Mouse (Mus musculus) kidney, postnatal 0 days (tissue): Measurements from ENCODE around the gene Clec3b. TPM values are rescaled to one million over a fixed set of nuclear protein-coding genes. Genes with fewer than 3 reads are reported as not detected.

Experiments used
- ATAC-seq: fragments of 200-750 bp; cut with Nextera tagmentation; replicated peaks from 2 replicates; pipeline ENCODE4 v1.8.0; 2017; ENCODE audit warnings: low read depth, moderate number of reproducible peaks, moderate TSS enrichment, moderate library complexity; ENCODE audit not compliant: low FRiP score
- DNase-seq: peaks from one replicate; pipeline ENCODE4 v3.0.0-alpha.2; 2016; ENCODE audit warnings: low spot score
- H3K27ac ChIP-seq: fragments of 300-500 bp; sonication (generic); 2 replicates; pipeline ENCODE4 v1.5.1; 2014; ENCODE audit warnings: mild to moderate bottlenecking
- H3K27me3 ChIP-seq: fragments of 300-500 bp; sonication (generic); 2 replicates; pipeline ENCODE4 v1.6.1; 2014; ENCODE audit warnings: low read length, mixed read lengths; ENCODE audit not compliant: insufficient read depth
- H3K36me3 ChIP-seq: fragments of 300-500 bp; sonication (generic); 2 replicates; pipeline ENCODE4 v1.6.1; 2014; ENCODE audit warnings: low read length, mixed read lengths; ENCODE audit not compliant: insufficient read depth
- H3K4me1 ChIP-seq: fragments of 300-500 bp; sonication (generic); replicated peaks from 2 replicates; pipeline ENCODE4 v1.6.1; 2014; ENCODE audit warnings: antibody characterized with exemption, low read length, mixed read lengths; ENCODE audit not compliant: insufficient read depth
- H3K4me2 ChIP-seq: fragments of 300-500 bp; sonication (generic); 2 replicates; pipeline ENCODE4 v1.6.1; 2014; ENCODE audit warnings: mild to moderate bottlenecking, low read length, moderate library complexity, mixed read lengths
- H3K4me3 ChIP-seq: fragments of 300-500 bp; sonication (generic); replicated peaks from 2 replicates; pipeline ENCODE4 v1.5.1; 2014; ENCODE audit warnings: low read depth, low read length
- H3K9ac ChIP-seq: fragments of 300-500 bp; sonication (generic); 2 replicates; pipeline ENCODE4 v1.6.1; 2014; ENCODE audit warnings: low read depth, low read length
- H3K9me3 ChIP-seq: fragments of 300-500 bp; sonication (generic); replicated peaks from 2 replicates; pipeline ENCODE4 v1.6.1; 2016; ENCODE audit warnings: low read length, inconsistent platforms, mixed read lengths
- CTCF ChIP-seq: IDR thresholded peaks from 2 replicates; pipeline ENCODE4 v1.5.1; 2016; ENCODE audit warnings: antibody characterized with exemption, low read depth, mild to moderate bottlenecking, moderate library complexity
- WGBS: fragments of 180-500 bp; shearing (Covaris S2); extraction: QIAGEN DNeasy Blood & Tissue Kit; methylation state at CpG from one replicate; pipeline ENCODE4 v1.1.7; 2014; 5-methylcytosine and 5-hydroxymethylcytosine counted together
- polyA plus RNA-seq: library from polyadenylated mRNA; unstranded; fragments of >200 nt; fragmentation: Nextera tagmentation; extraction: Ambion mirVana; gene quantifications from 2 replicates; pipeline ENCODE4 v1.2.1, GENCODE M21; 2015

Clec3b gene
- polyA plus RNA-seq, 1 experiment from 2014 or later, result 1.6 TPM

DNA sequence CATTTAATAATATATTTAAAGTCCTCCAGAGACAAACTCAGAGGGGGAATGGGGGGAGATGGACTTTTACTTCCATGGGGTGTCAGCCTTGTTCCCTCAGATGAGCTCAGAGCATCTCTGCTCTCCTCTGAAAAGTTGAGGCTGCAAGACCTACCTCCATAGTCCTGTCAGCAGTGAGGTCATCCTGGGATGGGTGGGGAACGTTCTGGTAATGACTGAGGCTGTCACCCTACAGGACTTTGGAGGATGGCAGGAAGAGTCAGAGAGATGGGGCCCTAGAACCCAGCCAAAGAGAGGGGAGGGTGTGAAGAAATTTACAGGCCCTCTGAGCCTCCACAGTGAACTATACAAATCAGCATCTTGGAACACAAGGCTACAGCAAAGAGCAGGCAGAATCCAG, 815 bp downstream of the Clec3b start:
- Histone ChIP-seq H3K36me3 (no peaks in the 10 kb centered on the region), H3K4me1 (no peaks in the 10 kb centered on the region), H3K27ac (no peak overlapping the region), H3K27me3 (no peaks in the 10 kb centered on the region), H3K9me3 (no peaks in the 10 kb centered on the region), H3K9ac (no peak overlapping the region), H3K4me3 (no peak overlapping the region), H3K4me2 (no peak overlapping the region)
- TF ChIP-seq CTCF, result no peak
- DNase-seq (no peak), ATAC-seq (no peak)
- WGBS, result 26% methylated on average over 1 of the region's 1 CpGs

DNA sequence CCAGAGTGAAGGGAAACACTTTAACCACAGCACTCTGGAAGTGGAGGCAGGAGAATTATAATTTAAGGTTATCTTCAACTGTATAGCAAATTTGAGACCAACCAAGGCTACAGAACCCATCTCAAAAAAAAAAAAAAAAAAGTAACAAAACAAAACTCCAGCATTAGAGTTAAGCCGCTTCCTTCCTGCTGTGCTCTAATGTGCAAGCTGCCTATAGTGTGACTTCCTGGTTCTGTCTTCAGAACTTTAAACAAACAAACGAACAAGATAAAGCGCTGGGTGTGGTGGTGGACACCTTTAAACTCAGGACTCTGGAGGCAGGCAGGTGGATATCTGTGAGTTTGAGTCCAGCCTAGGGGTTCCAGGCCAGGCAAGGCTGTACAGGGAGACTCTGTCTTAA, 1.3 kb downstream of the Clec3b start:
- peak; percentile 34 for DNase-seq
- no peak overlapping the region for H3K27ac ChIP-seq
- no peaks in the 10 kb centered on the region for H3K9me3 ChIP-seq

DNA sequence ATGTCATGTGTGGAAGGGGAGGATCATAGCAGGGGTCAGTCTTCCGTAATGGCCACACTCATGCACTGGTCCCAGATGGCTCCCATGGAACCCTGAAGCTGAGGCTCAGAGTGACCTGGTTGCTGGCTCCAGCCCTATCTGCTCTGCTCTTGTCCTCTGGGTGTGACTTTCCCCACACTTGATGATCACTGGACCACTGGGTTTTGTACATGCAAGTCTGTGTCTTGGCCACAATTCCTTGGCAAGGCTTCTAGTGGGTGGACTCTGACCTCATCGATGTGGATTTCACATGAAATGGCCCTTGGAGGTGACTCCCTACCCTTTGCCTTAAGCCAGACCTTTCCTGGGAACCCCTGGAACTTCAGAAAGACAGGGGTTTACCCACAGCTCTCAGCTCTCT, 2.4 kb downstream of the Clec3b start:
- DNase-seq (no peak), ATAC-seq (no peak)
- Histone ChIP-seq H3K4me1 (no peaks in the 10 kb centered on the region), H3K9ac (no peak overlapping the region), H3K27me3 (no peaks in the 10 kb centered on the region), H3K9me3 (no peaks in the 10 kb centered on the region), H3K4me2 (no peak overlapping the region), H3K36me3 (no peaks in the 10 kb centered on the region), H3K27ac (no peak overlapping the region), H3K4me3 (no peak overlapping the region)
- no peak for TF ChIP-seq CTCF
- 87% methylated on average over 2 of the region's 2 CpGs for WGBS

More for the DNA sequence above, 1.3 kb downstream of the Clec3b start:
- 60% methylated on average over 3 of the region's 3 CpGs for WGBS
- Histone ChIP-seq H3K4me3 (no peak overlapping the region), H3K9ac (no peak overlapping the region), H3K4me2 (no peak overlapping the region), H3K36me3 (no peaks in the 10 kb centered on the region), H3K4me1 (no peaks in the 10 kb centered on the region), H3K27me3 (no peaks in the 10 kb centered on the region)
- no peak for ATAC-seq
- no peak for TF ChIP-seq CTCF

DNA sequence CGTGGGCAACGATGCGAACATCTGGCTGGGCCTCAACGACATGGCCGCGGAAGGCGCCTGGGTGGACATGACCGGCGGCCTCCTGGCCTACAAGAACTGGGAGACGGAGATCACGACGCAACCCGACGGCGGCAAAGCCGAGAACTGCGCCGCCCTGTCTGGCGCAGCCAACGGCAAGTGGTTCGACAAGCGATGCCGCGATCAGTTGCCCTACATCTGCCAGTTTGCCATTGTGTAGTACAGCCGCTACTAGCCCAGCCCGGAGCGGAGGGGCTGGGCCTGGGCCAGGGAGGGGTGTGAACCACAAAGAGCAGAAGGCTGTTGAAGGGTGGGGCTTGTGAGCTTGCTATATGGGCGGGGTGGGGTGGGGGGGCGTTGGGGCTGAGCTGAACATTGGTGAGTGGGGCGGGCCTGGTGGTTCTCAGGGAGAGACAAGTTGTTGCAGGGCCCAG, 6.2 kb downstream of the Clec3b start:
- no peak for TF ChIP-seq CTCF
- H3K27ac ChIP-seq, result no peak overlapping the region
- ATAC-seq, result peak; percentile 40
- no peaks in the 10 kb centered on the region for H3K36me3 ChIP-seq
- no peaks in the 10 kb centered on the region for H3K9me3 ChIP-seq
- no peak for DNase-seq
- 33% methylated on average over 30 of the region's 30 CpGs for WGBS
- no peak overlapping the region for H3K4me3 ChIP-seq
- no peak overlapping the region for H3K9ac ChIP-seq
- peak overlapping the region; percentile 35 for H3K4me2 ChIP-seq
- no peaks in the 10 kb centered on the region for H3K27me3 ChIP-seq
- no peaks in the 10 kb centered on the region for H3K4me1 ChIP-seq

DNA sequence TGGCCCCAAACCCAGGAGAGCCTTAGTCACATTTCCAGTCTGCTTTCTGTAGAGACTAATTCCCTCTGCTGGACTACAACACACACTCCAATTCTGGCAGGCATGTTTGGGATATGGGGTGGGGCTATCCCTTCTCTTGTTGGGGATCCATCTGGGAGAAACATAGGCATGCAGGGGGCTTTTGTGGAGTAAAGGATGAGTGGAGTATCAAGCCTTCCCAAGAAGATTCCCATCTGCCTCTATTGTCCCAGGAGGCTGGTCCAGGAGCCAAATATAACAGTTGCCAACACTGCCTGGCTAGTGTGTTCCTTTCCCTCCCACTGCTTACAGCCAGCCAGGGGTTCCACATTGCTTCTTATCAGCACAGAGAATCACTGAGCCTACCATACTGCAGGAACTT, 7.0 kb downstream of the Clec3b start:
- Histone ChIP-seq H3K4me3 (no peak overlapping the region), H3K9me3 (no peaks in the 10 kb centered on the region), H3K4me1 (no peaks in the 10 kb centered on the region), H3K36me3 (no peaks in the 10 kb centered on the region), H3K27me3 (no peaks in the 10 kb centered on the region), H3K27ac (no peak overlapping the region), H3K4me2 (no peak overlapping the region), H3K9ac (no peak overlapping the region)
- DNase-seq (no peak), ATAC-seq (no peak)
- no peak for TF ChIP-seq CTCF

DNA sequence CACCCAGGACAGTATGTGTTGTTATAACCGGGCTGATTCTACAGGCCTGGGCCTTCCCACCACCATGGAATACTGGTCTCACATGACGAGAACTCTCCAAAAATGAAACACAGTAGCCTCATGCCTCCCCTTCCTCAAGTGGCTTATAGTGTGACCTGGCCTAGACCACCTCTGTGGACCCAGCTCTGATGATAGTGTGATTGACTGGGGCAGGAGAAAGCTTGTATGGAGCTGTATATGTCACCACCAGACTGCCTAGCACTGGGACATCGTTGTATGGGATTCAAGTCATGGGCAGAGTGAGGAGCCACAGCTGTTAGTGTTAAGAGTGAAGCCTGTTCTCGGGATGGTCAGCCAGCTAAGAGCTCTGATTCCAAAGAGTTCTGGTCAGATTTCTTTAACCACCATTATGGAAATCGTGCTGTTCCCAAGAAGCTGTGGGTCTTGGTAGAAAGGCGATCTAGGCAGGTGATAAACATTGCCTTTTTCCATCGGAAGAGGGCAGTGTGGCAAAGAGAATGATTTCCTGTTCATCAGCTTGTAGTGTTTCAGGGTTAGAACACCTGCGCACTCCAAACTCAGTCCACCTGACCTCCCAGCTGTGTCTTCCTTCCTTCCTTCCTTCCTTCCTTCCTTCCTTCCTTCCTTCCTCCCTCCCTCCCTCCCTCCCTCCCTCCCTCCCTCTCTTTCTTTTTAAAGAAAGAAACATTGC, 7.5 kb downstream of the Clec3b start:
- no peak for ATAC-seq
- no peak overlapping the region for H3K9ac ChIP-seq
- no peaks in the 10 kb centered on the region for H3K9me3 ChIP-seq

DNA sequence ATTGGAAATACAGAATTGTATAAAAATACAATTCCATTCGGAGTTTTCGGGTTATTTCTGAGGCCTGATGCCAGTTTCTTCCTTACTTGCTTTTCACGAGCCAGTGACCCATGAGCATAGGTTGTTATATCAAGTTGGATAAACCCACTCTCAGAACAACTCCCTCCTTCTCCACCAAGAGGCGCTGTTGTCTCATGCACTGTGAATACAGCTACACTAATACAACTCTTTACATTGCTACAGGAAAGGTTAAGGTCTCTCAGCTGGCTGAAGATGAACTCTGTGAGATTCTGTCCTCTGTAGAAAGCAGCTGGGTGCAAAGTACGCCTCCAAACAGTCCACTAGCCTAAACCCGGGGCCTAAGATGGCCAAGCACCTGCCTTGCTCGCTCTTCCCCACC, 8.6 kb downstream of the Clec3b start:
- Histone ChIP-seq H3K4me1 (no peaks in the 10 kb centered on the region), H3K27me3 (no peaks in the 10 kb centered on the region), H3K27ac (no peak overlapping the region), H3K9me3 (no peaks in the 10 kb centered on the region), H3K4me3 (no peak overlapping the region), H3K36me3 (no peaks in the 10 kb centered on the region), H3K4me2 (no peak overlapping the region), H3K9ac (no peak overlapping the region)
- ATAC-seq (peak; percentile 45), DNase-seq (peak; percentile 88)
- peak; percentile 91 for TF ChIP-seq CTCF
- 61% methylated on average over 7 of the region's 7 CpGs for WGBS

More for the DNA sequence above, 7.5 kb downstream of the Clec3b start:
- no peaks in the 10 kb centered on the region for H3K27me3 ChIP-seq
- H3K27ac ChIP-seq, result no peak overlapping the region
- TF ChIP-seq CTCF, result peak; percentile 66
- WGBS, result 50% methylated on average over 8 of the region's 8 CpGs
- H3K4me1 ChIP-seq, result no peaks in the 10 kb centered on the region
- no peak overlapping the region for H3K4me2 ChIP-seq
- no peak overlapping the region for H3K4me3 ChIP-seq
- H3K36me3 ChIP-seq, result no peaks in the 10 kb centered on the region
- DNase-seq, result peak; percentile 50
